Mouse (Mus musculus): ENCODE measurements around the gene Hykk.

DNA sequence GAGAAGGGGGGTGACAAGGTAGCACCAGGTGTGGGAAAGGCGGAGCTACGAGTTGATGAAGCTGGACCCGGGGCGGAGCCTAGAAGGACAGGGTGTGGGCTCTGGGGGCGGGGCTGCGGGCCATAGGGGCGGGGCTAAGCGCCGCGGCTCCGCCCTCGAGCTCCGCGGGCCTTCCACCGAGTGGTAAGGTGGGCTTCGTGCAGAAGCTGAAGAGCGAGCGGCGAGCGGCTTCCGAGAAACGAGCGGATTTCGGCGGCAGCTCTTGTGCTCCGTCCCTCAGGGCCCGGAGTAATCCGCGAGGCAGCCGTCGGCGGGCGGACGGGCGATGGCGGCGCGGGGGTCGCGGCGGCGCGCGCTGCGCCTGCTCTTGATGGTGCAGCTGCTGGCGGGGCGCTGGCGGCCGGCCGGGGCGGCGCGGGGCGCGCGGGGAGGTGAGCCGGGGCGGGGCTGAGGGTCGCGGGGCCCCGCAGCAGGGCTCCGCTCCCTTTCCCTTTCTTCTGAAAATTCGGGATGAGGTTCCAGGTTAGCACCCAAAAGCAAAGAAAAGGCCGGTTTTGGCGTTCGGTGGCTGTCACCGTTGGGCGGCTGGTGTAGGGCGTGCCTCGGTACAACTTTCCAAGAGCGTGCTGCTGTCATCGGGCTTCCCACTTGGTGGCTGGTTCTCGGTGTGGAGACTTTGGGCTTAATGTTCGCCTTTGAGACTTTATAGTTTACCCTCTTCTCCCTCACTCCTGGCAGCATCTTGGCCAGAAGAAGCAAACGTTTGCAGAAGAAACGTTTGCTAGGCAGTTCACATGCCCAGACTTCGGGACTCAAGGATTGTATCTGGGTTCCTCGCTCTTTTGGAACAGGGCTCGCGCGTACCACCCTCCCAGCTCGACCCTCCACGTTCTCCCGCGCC, 64.5 kb downstream of the Hykk start:
- TF ChIP-seq ZC3H11A (IDR thresholded peaks at IDR 0.05; ENCODE audit: borderline replicate concordance, low read depth, low read length) (no peak), HCFC1 (IDR thresholded peaks at IDR 0.05; ENCODE audit: borderline replicate concordance, insufficient read depth, low read length) (no peak), CHD2 (IDR thresholded peaks at IDR 0.05; ENCODE audit: low read depth, low read length) (no peak), MAFK (IDR thresholded peaks at IDR 0.05; ENCODE audit: insufficient read depth, low read depth, low read length) (no peak)

Measured in ES-E14 (cell line).